Mouse (Mus musculus): ENCODE measurements around the gene Mvp. TPM values are rescaled to one million over a fixed set of nuclear protein-coding genes. Genes with fewer than 3 reads are reported as not detected.

The Mvp gene
- total RNA-seq, 2 experiments from 2014 or later, result 0.42 to 6.7 TPM

DNA sequence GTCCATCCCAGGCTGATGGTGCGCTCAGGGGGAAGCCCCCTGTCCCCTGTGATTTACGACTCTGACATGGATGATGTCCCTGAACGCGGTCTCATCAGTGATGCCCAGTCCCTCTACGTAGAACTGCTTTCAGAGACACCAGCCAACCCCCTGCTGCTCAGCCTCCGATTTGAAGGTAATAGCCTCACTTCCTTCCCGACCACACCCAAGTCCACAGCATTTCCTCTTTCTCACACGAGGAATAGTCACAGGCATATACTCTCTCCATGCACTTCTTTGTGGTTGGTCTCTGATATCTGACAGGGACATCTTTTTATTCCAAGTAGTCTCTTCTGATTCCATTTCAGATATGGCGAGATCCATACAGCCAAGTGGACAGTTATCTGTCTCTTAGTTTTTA is 54.6 kb downstream of the Mvp start:
- ATAC-seq (replicated peaks; ENCODE audit: low FRiP score, poor library complexity, severe bottlenecking), result no peak

DNA sequence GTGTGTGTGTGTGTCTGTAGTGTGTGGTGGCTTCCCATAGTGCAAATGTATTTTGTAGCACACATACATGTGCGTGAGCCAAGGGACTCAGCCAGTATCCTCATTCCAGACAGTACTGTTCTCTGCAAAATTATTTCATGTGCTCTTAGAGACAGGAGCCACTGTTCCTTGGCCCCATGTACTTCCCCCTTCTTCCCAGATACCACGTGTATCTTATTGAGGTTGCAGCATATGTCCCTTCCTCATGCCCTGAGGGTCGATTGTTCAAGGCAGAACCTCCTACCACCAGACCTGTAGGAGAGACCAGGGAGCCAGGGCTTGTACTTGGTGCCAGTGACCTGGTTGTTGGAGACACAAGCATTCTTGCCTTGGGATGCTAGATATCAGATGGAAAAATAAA is 59.3 kb downstream of the Mvp start:
- no peak for ATAC-seq (replicated peaks; ENCODE audit: low FRiP score, poor library complexity, severe bottlenecking)

DNA sequence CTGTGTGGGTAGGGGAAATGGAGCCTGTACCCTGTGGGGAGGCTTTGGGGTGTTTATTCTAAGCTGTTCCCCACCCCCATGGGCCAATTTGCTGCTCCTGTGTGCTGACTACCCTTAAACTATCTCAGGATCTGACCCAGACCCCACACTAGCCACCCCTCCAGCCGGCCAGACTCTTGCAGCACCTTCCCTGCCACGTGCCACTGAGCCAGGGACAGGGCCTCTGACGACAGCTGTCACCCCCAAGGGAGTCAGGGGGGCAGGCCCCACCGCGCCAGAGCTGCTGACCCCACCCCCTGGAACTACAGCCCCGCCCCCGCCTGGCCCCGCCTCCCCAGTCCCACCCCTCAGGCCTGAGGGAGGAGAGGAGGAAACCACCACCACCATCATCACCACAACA is 61.8 kb downstream of the Mvp start:
- ATAC-seq (replicated peaks; ENCODE audit: low FRiP score, poor library complexity, severe bottlenecking), result no peak

DNA sequence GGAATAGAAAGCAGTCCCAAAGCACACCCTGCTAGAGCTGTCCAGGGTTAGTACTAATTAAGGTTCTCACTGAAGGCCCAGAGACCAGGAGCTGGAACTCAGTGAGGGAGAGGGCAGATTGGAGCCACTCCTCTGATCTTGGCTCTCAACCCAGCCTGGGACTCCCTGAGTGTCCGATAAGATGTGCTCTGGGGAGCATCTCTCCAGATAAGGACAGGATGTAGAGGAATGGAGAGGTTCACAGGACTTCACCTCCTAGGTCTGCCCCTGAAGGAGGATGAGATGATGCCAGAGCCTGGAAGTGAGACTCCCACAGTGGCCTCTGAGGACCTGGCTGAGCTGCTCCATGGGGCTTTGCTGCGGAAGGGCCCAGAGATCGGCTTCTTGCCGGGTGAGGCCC is 62.7 kb downstream of the Mvp start:
- ATAC-seq (replicated peaks; ENCODE audit: low FRiP score, poor library complexity, severe bottlenecking), result no peak

DNA sequence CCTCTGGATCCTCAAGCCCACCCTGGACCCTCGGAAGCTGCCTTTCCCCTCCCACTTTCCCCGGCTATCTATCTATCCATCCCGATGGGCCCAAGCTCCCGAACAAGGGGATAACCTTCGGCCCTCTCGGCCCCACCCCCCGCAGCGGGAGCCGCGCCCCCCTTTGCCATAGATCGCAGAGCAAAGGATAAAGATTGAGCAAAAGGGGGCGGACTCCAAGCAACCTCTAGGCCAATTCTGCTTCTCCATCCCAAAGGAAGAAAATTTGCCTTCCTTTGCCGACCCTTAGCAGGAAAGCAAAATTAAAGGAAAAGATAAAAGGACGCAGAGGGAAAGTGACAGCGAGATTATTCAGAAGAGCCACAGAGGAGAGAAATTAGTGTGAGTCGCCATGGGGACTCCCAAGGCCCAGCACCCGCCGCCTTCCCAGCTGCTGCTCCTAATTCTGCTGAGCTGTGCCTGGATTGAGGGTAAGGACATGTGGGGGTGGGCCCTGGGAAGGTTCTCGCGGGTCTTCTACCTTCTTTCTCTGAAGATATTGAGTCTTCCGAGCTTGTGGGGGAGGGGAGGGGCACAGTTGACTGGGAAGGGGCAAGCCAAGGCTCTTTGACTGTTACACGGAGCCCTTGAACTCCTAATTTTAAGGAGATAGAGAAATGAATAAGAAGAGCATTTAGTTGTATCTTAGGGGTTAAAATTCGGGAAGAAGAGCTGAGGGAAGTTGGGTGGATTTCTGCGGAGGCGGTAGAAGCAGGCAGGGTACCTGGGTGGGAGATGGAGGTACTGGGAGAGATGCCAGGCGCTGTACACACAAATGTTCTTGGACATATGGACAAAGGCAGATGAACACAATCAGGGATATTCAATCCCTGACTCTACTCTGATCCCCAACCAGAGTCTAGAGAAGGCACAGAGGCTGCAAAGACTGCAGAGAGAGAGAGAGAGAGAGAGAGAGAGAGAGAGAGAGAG is 63.5 kb downstream of the Mvp start:
- no peak for ATAC-seq (replicated peaks; ENCODE audit: low FRiP score, poor library complexity, severe bottlenecking)

DNA sequence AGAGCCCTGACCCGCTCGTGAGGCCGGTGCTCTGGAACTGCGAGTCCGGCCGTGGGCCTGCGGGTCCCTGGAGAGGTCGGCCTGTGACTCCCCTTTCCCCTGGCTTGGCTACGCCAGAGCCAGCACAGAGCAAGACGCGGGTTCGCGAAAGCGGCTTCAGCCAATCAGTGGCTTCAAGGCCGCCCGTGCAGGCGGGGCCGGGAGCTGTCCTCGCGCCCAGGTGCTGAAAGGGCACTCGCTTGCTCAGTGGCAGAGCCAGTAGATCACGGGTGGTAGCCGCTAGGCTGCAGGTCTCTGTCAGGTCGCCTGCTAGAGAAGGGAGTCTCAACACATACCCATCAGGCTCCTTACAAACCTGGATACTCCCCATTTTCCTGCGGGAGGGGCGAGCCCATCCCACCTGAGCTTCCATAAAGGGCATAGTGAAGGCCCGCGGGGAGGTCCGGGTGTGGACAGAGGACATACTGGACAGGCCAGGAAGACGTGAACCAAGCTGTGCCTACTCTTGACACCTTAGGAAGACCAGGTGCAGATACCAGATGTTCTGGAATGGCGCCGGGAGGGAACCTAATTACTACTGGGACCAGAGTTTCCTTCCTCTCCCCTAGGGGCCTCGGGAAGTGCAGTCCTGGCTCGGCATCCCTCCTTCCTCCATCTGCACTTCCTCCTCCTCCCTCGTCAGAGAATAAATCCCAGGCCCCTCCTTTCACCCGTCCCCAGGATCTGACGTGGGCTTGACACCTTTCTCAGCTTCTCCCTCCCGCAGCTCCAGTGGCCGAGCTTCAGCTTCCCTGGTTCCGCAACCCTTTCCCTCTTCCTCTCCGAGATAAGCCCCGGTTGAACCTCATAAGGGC is 64.4 kb downstream of the Mvp start, which contains the start of gene Sez6l2:
Gene Sez6l2, plus strand, starts transcription at position 771 of the 854 bp plus-strand sequence.
- ATAC-seq (replicated peaks; ENCODE audit: low FRiP score, poor library complexity, severe bottlenecking), result peak; percentile 79

DNA sequence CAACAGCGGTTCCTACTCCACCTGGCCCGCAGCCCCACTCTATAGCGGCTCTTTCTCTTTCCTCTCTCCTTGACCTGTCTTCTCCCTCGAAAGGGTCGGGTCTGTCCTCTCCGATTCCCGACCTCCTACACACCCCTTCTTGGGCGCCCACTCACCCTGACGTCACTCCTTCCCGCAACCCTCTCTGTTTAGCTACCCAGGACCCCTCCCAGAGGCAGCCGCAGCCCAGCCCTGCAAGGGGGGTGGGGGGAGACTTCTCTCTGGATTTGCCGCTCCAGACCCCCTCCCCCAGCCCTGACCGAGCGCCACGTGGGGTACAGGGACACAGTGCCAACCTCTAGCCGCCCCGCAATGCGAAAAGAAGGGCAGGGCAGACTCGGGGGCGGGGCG is 65.0 kb downstream of the Mvp start, which contains the start of gene Asphd1:
Gene Asphd1, minus strand, starts transcription at position 180 of the 390 bp plus-strand sequence.
- ATAC-seq (replicated peaks; ENCODE audit: low FRiP score, poor library complexity, severe bottlenecking), result 0 out of 2 replicates have a peak, but pooled peaks have one; percentile 3

DNA sequence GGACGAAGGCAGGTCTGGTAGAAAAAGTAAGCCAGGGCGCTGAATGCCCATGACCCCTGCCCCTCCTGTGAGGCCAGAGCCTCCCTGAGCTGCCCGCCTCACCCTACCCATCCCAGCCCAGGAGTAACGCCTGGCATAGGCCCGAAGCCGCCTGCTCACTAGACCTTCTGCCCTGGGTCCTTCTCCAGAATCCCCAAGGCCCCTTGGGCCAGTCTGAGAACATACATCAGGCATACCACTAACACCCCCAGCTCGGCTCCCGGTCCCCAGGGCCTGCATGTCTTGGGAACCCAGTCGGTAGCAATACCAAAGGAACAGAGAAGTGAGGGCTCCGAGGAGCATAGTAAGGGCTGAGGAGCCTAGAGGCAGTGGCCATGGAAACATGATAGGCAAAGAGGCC is 65.8 kb downstream of the Mvp start:
- ATAC-seq (replicated peaks; ENCODE audit: low FRiP score, poor library complexity, severe bottlenecking), result no peak

DNA sequence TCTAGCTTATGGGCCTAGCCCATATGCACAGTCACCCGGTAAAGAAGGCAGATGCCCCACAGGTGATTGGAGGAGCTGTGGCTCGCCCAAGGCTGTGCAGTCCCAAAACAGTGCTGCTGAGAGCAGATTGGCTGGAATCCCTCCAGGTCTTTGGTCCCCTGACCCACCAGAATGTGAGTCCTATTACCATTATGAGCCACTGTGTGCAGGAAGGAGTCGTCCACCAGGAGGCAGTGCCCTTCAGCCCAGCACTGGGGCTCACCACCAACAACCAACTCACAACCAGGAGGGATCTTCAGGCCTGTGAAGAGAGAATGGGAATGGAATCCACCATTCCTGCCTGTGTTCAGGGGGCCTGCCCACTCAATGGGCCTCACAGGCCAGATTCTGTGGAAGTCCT is 67.9 kb downstream of the Mvp start:
- ATAC-seq (replicated peaks; ENCODE audit: low FRiP score, poor library complexity, severe bottlenecking), result 0 out of 2 replicates have a peak, but pooled peaks have one; percentile 16

DNA sequence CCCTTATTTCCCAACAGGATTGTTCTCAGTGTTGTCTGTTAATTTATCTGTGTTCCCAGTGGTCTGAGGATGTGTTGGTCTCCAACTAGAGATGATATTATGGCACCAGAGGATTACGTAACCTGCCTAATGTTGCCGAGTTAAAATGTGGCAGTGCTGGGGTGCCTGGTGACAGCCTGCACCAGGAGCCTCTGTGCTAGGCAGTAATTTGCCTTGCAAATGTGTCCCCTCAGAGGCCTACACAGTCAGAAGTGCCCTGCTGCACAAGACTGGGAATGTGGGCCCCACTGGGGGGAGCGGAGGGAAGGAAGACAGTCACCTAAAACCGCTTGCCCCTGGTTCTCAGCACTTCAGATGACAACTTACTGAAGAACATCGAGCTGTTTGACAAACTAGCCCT is 72.6 kb downstream of the Mvp start:
- no peak for ATAC-seq (replicated peaks; ENCODE audit: low FRiP score, poor library complexity, severe bottlenecking)

DNA sequence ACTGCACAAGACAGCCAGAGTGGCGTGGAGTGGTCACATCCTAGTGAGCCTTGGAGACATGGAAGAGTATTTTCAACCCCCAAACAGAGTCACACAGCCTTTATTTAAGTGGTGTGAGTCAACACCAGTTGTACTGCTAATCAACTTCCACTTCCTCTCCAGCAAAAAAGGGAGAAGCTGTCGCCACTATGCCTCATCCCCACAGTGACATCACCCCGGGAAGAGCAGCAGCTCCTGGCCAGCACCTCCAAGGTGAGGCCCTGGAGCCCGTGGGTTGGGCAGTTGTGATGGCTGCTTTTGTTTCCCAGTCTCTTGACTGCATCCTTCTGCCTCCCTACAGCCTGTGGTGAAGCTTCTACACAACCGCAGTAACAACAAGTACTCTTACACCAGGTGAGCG is 73.2 kb downstream of the Mvp start:
- no peak for ATAC-seq (replicated peaks; ENCODE audit: low FRiP score, poor library complexity, severe bottlenecking)

Other genes with a start within 250 kb of the Mvp start
Only the 30 nearest of the 33 such genes appear.
- 2.1 and 4.3 TPM in 2 replicates for gene Tbx6, start 233.1 kb downstream of the Mvp start, total RNA-seq (2015; ENCODE audit: low replicate concordance)
- 2.6 and 2.7 TPM in 2 replicates for gene Tbx6, start 233.1 kb downstream of the Mvp start, total RNA-seq (2017; ENCODE audit: low replicate concordance)
- gene Ppp4c, start 222.1 kb downstream of the Mvp start, total RNA-seq (2015; ENCODE audit: low replicate concordance), result 63.7 and 105 TPM in 2 replicates
- gene Ppp4c, start 222.1 kb downstream of the Mvp start, total RNA-seq (2017; ENCODE audit: low replicate concordance), result 52.8 and 67.6 TPM in 2 replicates
- not detected in 2 replicates for gene Fam57b, start 217.0 kb downstream of the Mvp start, total RNA-seq (2015; ENCODE audit: low replicate concordance)
- not detected in 2 replicates for gene Fam57b, start 217.0 kb downstream of the Mvp start, total RNA-seq (2017; ENCODE audit: low replicate concordance)
- gene 4930451I11Rik, start 183.0 kb downstream of the Mvp start, total RNA-seq (2015; ENCODE audit: low replicate concordance), result not detected in 2 replicates
- not detected in 2 replicates for gene 4930451I11Rik, start 183.0 kb downstream of the Mvp start, total RNA-seq (2017; ENCODE audit: low replicate concordance)
- gene Doc2a, start 167.2 kb downstream of the Mvp start, total RNA-seq (2015; ENCODE audit: low replicate concordance), result not detected in 2 replicates
- not detected in 2 replicates for gene Doc2a, start 167.2 kb downstream of the Mvp start, total RNA-seq (2017; ENCODE audit: low replicate concordance)
- gene Hirip3, start 152.6 kb downstream of the Mvp start, total RNA-seq (2015; ENCODE audit: low replicate concordance), result 50.8 and 63.3 TPM in 2 replicates
- gene Hirip3, start 152.6 kb downstream of the Mvp start, total RNA-seq (2017; ENCODE audit: low replicate concordance), result 193 and 296 TPM in 2 replicates
- 19.1 and 20.1 TPM in 2 replicates for gene Ino80e, start 152.2 kb downstream of the Mvp start, total RNA-seq (2015; ENCODE audit: low replicate concordance)
- 20.2 and 30.4 TPM in 2 replicates for gene Ino80e, start 152.2 kb downstream of the Mvp start, total RNA-seq (2017; ENCODE audit: low replicate concordance)
- gene Taok2, start 129.9 kb downstream of the Mvp start, total RNA-seq (2015; ENCODE audit: low replicate concordance), result 23.1 and 38.2 TPM in 2 replicates
- 65.6 and 76.2 TPM in 2 replicates for gene Taok2, start 129.9 kb downstream of the Mvp start, total RNA-seq (2017; ENCODE audit: low replicate concordance)
- gene Tmem219, start 91.7 kb downstream of the Mvp start, total RNA-seq (2015; ENCODE audit: low replicate concordance), result 3.2 and 5.4 TPM in 2 replicates
- 4.0 and 10.4 TPM in 2 replicates for gene Tmem219, start 91.7 kb downstream of the Mvp start, total RNA-seq (2017; ENCODE audit: low replicate concordance)
- 21.6 TPM in 1 of 2 replicates, not detected in the other for gene Kctd13, start 85.7 kb downstream of the Mvp start, total RNA-seq (2015; ENCODE audit: low replicate concordance)
- gene Kctd13, start 85.7 kb downstream of the Mvp start, total RNA-seq (2017; ENCODE audit: low replicate concordance), result 0.53 and 3.3 TPM in 2 replicates
- gene Asphd1, start 65.0 kb downstream of the Mvp start, total RNA-seq (2015; ENCODE audit: low replicate concordance), result not detected in 2 replicates
- not detected in 2 replicates for gene Asphd1, start 65.0 kb downstream of the Mvp start, total RNA-seq (2017; ENCODE audit: low replicate concordance)
- gene Sez6l2, start 64.1 kb downstream of the Mvp start, total RNA-seq (2015; ENCODE audit: low replicate concordance), result not detected in 2 replicates
- gene Sez6l2, start 64.1 kb downstream of the Mvp start, total RNA-seq (2017; ENCODE audit: low replicate concordance), result 0.45 TPM in 1 of 2 replicates, not detected in the other
- 29.8 and 30.3 TPM in 2 replicates for gene Cdipt, start 38.7 kb downstream of the Mvp start, total RNA-seq (2015; ENCODE audit: low replicate concordance)
- 19.7 and 27.1 TPM in 2 replicates for gene Cdipt, start 38.7 kb downstream of the Mvp start, total RNA-seq (2017; ENCODE audit: low replicate concordance)
- 2.9 TPM in 1 of 2 replicates, not detected in the other for gene Cdiptos, start 38.5 kb downstream of the Mvp start, total RNA-seq (2015; ENCODE audit: low replicate concordance)
- gene Cdiptos, start 38.5 kb downstream of the Mvp start, total RNA-seq (2017; ENCODE audit: low replicate concordance), result not detected in 2 replicates
- gene Pagr1b, start 1.9 kb upstream of the Mvp start, total RNA-seq (2015; ENCODE audit: low replicate concordance), result not detected in 2 replicates
- 0.64 and 11.8 TPM in 2 replicates for gene Pagr1b, start 1.9 kb upstream of the Mvp start, total RNA-seq (2017; ENCODE audit: low replicate concordance)
- gene Pagr1a, start 2.7 kb upstream of the Mvp start, total RNA-seq (2015; ENCODE audit: low replicate concordance), result 24.1 and 46.9 TPM in 2 replicates
- 10.6 and 26.2 TPM in 2 replicates for gene Pagr1a, start 2.7 kb upstream of the Mvp start, total RNA-seq (2017; ENCODE audit: low replicate concordance)
- gene Gm42742, start 6.5 kb upstream of the Mvp start, total RNA-seq (2015; ENCODE audit: low replicate concordance), result 1.7 TPM in 1 of 2 replicates, not detected in the other
- gene Gm42742, start 6.5 kb upstream of the Mvp start, total RNA-seq (2017; ENCODE audit: low replicate concordance), result 10.8 and 28.1 TPM in 2 replicates
- 0.84 TPM in 1 of 2 replicates, not detected in the other for gene Prrt2, start 6.6 kb upstream of the Mvp start, total RNA-seq (2015; ENCODE audit: low replicate concordance)
- 3.0 TPM in 1 of 2 replicates, not detected in the other for gene Prrt2, start 6.6 kb upstream of the Mvp start, total RNA-seq (2017; ENCODE audit: low replicate concordance)
- 175 and 179 TPM in 2 replicates for gene Maz, start 12.4 kb upstream of the Mvp start, total RNA-seq (2015; ENCODE audit: low replicate concordance)
- 96.8 and 123 TPM in 2 replicates for gene Maz, start 12.4 kb upstream of the Mvp start, total RNA-seq (2017; ENCODE audit: low replicate concordance)
- gene Kif22, start 27.9 kb upstream of the Mvp start, total RNA-seq (2015; ENCODE audit: low replicate concordance), result 651 and 861 TPM in 2 replicates
- gene Kif22, start 27.9 kb upstream of the Mvp start, total RNA-seq (2017; ENCODE audit: low replicate concordance), result 380 and 614 TPM in 2 replicates
- 3.6 and 9.2 TPM in 2 replicates for gene Zg16, start 72.7 kb upstream of the Mvp start, total RNA-seq (2015; ENCODE audit: low replicate concordance)
- gene Zg16, start 72.7 kb upstream of the Mvp start, total RNA-seq (2017; ENCODE audit: low replicate concordance), result 1.2 and 6.0 TPM in 2 replicates
- gene AI467606, start 76.7 kb upstream of the Mvp start, total RNA-seq (2015; ENCODE audit: low replicate concordance), result 18.0 and 25.9 TPM in 2 replicates
- gene AI467606, start 76.7 kb upstream of the Mvp start, total RNA-seq (2017; ENCODE audit: low replicate concordance), result 10.5 and 12.7 TPM in 2 replicates
- not detected in 2 replicates for gene Qprt, start 107.6 kb upstream of the Mvp start, total RNA-seq (2015; ENCODE audit: low replicate concordance)
- 1.8 TPM in 1 of 2 replicates, not detected in the other for gene Qprt, start 107.6 kb upstream of the Mvp start, total RNA-seq (2017; ENCODE audit: low replicate concordance)
- gene Spn, start 123.2 kb upstream of the Mvp start, total RNA-seq (2015; ENCODE audit: low replicate concordance), result 16.2 and 30.2 TPM in 2 replicates
- 30.8 and 32.0 TPM in 2 replicates for gene Spn, start 123.2 kb upstream of the Mvp start, total RNA-seq (2017; ENCODE audit: low replicate concordance)
- 18.7 and 25.2 TPM in 2 replicates for gene Cd2bp2, start 181.4 kb upstream of the Mvp start, total RNA-seq (2015; ENCODE audit: low replicate concordance)
- gene Cd2bp2, start 181.4 kb upstream of the Mvp start, total RNA-seq (2017; ENCODE audit: low replicate concordance), result 43.6 and 63.3 TPM in 2 replicates
- 25.6 and 36.4 TPM in 2 replicates for gene Tbc1d10b, start 193.8 kb upstream of the Mvp start, total RNA-seq (2015; ENCODE audit: low replicate concordance)
- 85.3 and 173 TPM in 2 replicates for gene Tbc1d10b, start 193.8 kb upstream of the Mvp start, total RNA-seq (2017; ENCODE audit: low replicate concordance)
- gene Mylpf, start 194.3 kb upstream of the Mvp start, total RNA-seq (2015; ENCODE audit: low replicate concordance), result 24.3 and 28.1 TPM in 2 replicates
- 25.7 and 48.9 TPM in 2 replicates for gene Mylpf, start 194.3 kb upstream of the Mvp start, total RNA-seq (2017; ENCODE audit: low replicate concordance)
- gene Zfp553, start 218.4 kb upstream of the Mvp start, total RNA-seq (2015; ENCODE audit: low replicate concordance), result 2.5 and 2.9 TPM in 2 replicates
- gene Zfp553, start 218.4 kb upstream of the Mvp start, total RNA-seq (2017; ENCODE audit: low replicate concordance), result 0.77 and 10.0 TPM in 2 replicates
- 36.0 and 65.2 TPM in 2 replicates for gene Sept1, start 218.5 kb upstream of the Mvp start, total RNA-seq (2015; ENCODE audit: low replicate concordance)
- 24.0 and 44.4 TPM in 2 replicates for gene Sept1, start 218.5 kb upstream of the Mvp start, total RNA-seq (2017; ENCODE audit: low replicate concordance)
- 4.0 TPM in 1 of 2 replicates, not detected in the other for gene Zfp771, start 229.7 kb upstream of the Mvp start, total RNA-seq (2015; ENCODE audit: low replicate concordance)
- gene Zfp771, start 229.7 kb upstream of the Mvp start, total RNA-seq (2017; ENCODE audit: low replicate concordance), result 0.26 TPM in 1 of 2 replicates, not detected in the other

All from erythroid progenitor cell, adult 5-6 weeks (primary cell).